Mouse (Mus musculus) G1E (cell line): ENCODE results near the gene Clic4. TPM values are rescaled to one million over a fixed set of nuclear protein-coding genes. Genes with fewer than 3 reads are reported as not detected.

Experiments used
- ATAC-seq: 2 replicates; pipeline ENCODE4 v1.8.0; 2016; ENCODE audit warnings: mild to moderate bottlenecking; ENCODE audit not compliant: insufficient number of reproducible peaks, poor library complexity, low FRiP score, severe bottlenecking; ENCODE audit errors: extremely low read depth
- DNase-seq: peaks from one replicate; pipeline ENCODE4 v3.0.0; 2012; ENCODE audit warnings: low spot score
- H3K27me3 ChIP-seq: 2 replicates; pipeline ENCODE4 v1.6.1; 2012; ENCODE audit warnings: mild to moderate bottlenecking, low read length, inconsistent platforms; ENCODE audit not compliant: insufficient read depth
- H3K36me3 ChIP-seq: replicated peaks from 2 replicates; pipeline ENCODE3; 2012; ENCODE audit warnings: mild to moderate bottlenecking, inconsistent platforms
- H3K4me1 ChIP-seq: 2 replicates; pipeline ENCODE4 v1.6.1; 2012; ENCODE audit warnings: low read depth, low read length, inconsistent platforms, mixed read lengths; ENCODE audit not compliant: insufficient read depth
- H3K4me3 ChIP-seq: 2 replicates; pipeline ENCODE4 v1.5.1; 2012; ENCODE audit warnings: low read depth, mild to moderate bottlenecking, inconsistent platforms, low read length, moderate library complexity, mixed read lengths
- H3K9me3 ChIP-seq: replicated peaks from 2 replicates; pipeline ENCODE4 v1.6.1; 2012; ENCODE audit warnings: inconsistent platforms
- CTCF ChIP-seq: IDR thresholded peaks from 2 replicates; pipeline ENCODE4 v1.5.1; 2012; ENCODE audit warnings: low read depth, low read length, inconsistent platforms, mixed read lengths
- GATA1 ChIP-seq: IDR thresholded peaks from 2 replicates; pipeline ENCODE4 v1.6.1; 2012; ENCODE audit warnings: borderline replicate concordance, low read length, inconsistent platforms, mixed read lengths
- GATA2 ChIP-seq: IDR thresholded peaks from 2 replicates; pipeline ENCODE4 v1.6.1; 2012; ENCODE audit warnings: low read depth, low read length, inconsistent platforms, borderline replicate concordance
- POLR2AphosphoS5 ChIP-seq: IDR thresholded peaks from 2 replicates; pipeline ENCODE4 v1.6.1; 2012; ENCODE audit warnings: low read depth, low read length, inconsistent platforms; ENCODE audit not compliant: insufficient replicate concordance
- TAL1 ChIP-seq: conservative IDR thresholded peaks from 2 replicates; pipeline ENCODE4 v1.6.1; 2012; ENCODE audit warnings: low read depth, low read length, inconsistent platforms, mixed read lengths
- polyA plus RNA-seq: library from polyadenylated mRNA; stranded (reverse); fragments of >175 nt; gene quantifications from 2 replicates; pipeline ENCODE4 v1.2.3, GENCODE M21; 2012
- total RNA-seq, 2 experiments: library from RNA; stranded (forward) in 1 of 2; stranded (reverse) in 1 of 2; fragments of 200-1000 nt in 1 of 2; fragments of >200 nt in 1 of 2; fragmentation: Nextera tagmentation in 1 of 2; gene quantifications; 2 replicates each; pipeline ENCODE4 v1.2.3; 2014 to 2017

The Clic4 gene
- total and polyA plus RNA-seq, 3 experiments: 38.1 to 176 (median 125) TPM

- Histone ChIP-seq H3K4me3 (no peak overlapping the region), H3K36me3 (no peaks in the 10 kb centered on the region), H3K9me3 (no peaks in the 10 kb centered on the region), H3K27me3 (peaks cover 26% of the 10 kb centered on the region; the same call in 1 of the 2 replicates), H3K4me1 (peaks cover 39% of the 10 kb centered on the region)
- ATAC-seq (no peak), DNase-seq (no peak)
- TF ChIP-seq POLR2AphosphoS5 (no peak), GATA1 (no peak), TAL1 (no peak), GATA2 (no peak), CTCF (no peak)
Observed at GRCm38 (mm10) chr4:135205254-135205653, 67.4 kb downstream of the Clic4 start.

DNA sequence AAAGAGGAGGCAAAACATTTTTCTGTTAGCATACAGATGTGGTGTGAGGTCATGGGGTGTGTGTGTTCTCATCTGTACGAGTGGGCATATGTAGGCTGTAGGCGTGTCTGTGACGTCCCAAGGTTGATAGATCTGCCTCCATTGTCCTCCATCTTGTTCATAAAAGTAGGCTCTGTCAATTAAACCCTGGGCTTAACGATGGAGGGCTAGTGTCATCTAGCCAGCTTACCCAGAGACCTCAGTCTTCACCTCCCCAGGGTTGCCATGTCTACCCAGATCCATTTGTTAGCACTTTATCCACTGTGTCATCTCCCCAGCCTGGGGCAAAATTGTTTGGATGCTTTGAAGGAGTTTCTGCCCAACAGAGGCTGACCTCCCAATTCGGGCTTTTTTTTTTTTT is 67.9 kb downstream of the Clic4 start:
- DNase-seq (no peak), ATAC-seq (no peak)
- peaks cover 39% of the 10 kb centered on the region for H3K4me1 ChIP-seq
- H3K4me3 ChIP-seq: no peak overlapping the region
- TF ChIP-seq TAL1 (no peak), GATA1 (no peak), POLR2AphosphoS5 (no peak), GATA2 (no peak), CTCF (no peak)
- no peaks in the 10 kb centered on the region for H3K36me3 ChIP-seq
- H3K9me3 ChIP-seq: no peaks in the 10 kb centered on the region
- H3K27me3 ChIP-seq: peaks cover 29% of the 10 kb centered on the region; the same call in 1 of the 2 replicates

GRCm38 (mm10) chr4:135203806-135204560 is 68.6 kb downstream of the Clic4 start:
- H3K4me1 ChIP-seq: peaks cover 39% of the 10 kb centered on the region
- DNase-seq (no peak), ATAC-seq (no peak)
- H3K9me3 ChIP-seq: no peaks in the 10 kb centered on the region
- no peak for TF ChIP-seq POLR2AphosphoS5
- H3K27me3 ChIP-seq: peaks cover 29% of the 10 kb centered on the region; the same call in 1 of the 2 replicates
- H3K36me3 ChIP-seq: no peaks in the 10 kb centered on the region
- H3K4me3 ChIP-seq: no peak overlapping the region

DNA sequence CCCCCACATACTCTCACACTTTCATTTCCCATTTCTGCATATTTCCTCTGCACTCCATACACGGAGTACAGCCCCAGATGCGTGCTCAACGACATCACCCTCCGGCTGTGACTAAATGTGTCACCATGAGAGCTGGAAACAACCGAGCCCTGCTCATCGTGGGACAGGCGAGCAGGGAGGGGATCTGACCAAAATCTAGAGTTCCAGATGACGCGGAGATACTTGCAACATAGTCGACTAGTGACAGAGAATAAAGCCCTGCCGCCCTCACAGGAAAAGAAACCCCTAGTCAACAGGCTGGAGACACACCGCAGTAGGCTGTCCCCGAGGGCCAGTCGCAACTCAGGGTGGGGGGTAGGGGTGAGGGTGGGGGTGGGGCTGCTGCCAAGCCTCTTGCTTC is 69.3 kb downstream of the Clic4 start:
- peaks cover 31% of the 10 kb centered on the region for H3K27me3 ChIP-seq
- ATAC-seq (no peak), DNase-seq (no peak)
- H3K4me3 ChIP-seq: no peak overlapping the region
- TF ChIP-seq POLR2AphosphoS5 (no peak), GATA1 (no peak), CTCF (no peak), TAL1 (no peak), GATA2 (no peak)
- H3K4me1 ChIP-seq: peaks cover 39% of the 10 kb centered on the region
- no peaks in the 10 kb centered on the region for H3K36me3 ChIP-seq
- H3K9me3 ChIP-seq: no peaks in the 10 kb centered on the region

DNA sequence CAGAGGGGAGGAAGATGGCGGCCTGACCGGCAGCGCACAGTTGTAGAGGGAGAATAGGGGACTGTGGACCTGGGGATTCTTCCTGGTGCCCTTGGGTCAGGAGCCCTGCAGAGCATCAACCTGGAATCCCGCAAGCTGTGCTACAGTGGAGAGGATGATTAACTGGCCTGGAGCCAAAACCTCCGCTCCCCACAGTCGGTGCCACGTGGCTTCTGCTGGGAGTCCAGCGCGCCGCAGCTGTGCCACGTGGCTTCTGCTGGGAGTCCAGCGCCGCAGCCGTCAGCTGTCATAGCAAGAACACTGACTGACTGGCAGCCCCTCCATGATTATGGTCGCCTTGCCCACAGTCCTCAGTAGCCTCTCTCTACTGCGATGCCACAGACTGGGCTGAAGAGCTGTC is 70.8 kb downstream of the Clic4 start:
- Histone ChIP-seq H3K4me3 (no peak overlapping the region), H3K4me1 (peaks cover 33% of the 10 kb centered on the region), H3K36me3 (no peaks in the 10 kb centered on the region), H3K27me3 (peaks cover 39% of the 10 kb centered on the region), H3K9me3 (no peaks in the 10 kb centered on the region)
- TF ChIP-seq CTCF: no peak
- no peak for TF ChIP-seq TAL1
- no peak for TF ChIP-seq GATA1
- TF ChIP-seq POLR2AphosphoS5: no peak
- TF ChIP-seq GATA2: no peak
- DNase-seq (no peak), ATAC-seq (no peak)

GRCm38 (mm10) chr4:135197857-135198256 is 74.8 kb downstream of the Clic4 start:
- Histone ChIP-seq H3K4me1 (no peaks in the 10 kb centered on the region; the same call in 1 of the 2 replicates), H3K9me3 (peaks cover 6% of the 10 kb centered on the region; the same call in 1 of the 2 replicates), H3K36me3 (no peaks in the 10 kb centered on the region), H3K27me3 (peaks cover 28% of the 10 kb centered on the region), H3K4me3 (no peak overlapping the region)
- no peak for DNase-seq
- TF ChIP-seq GATA1 (no peak), POLR2AphosphoS5 (no peak), CTCF (no peak), TAL1 (no peak), GATA2 (no peak)
- ATAC-seq: no peak
